Mouse (Mus musculus) ES-E14 (cell line): ENCODE measurements at regions not wholly inside any gene's neighbourhood (a gene's known extent, or its start where the extent isn't known, plus 50 kb on each side); places are given as distances from the start of the nearest gene placed in this dataset.

Source experiments
- DNase-seq: peaks from one replicate; pipeline ENCODE4 v3.0.0-alpha.2; 2013; ENCODE audit warnings: low read depth, low spot score
- H3K27ac ChIP-seq: 2 replicates; pipeline ENCODE4 v1.5.1; 2012; ENCODE audit warnings: low read depth, mild to moderate bottlenecking, low read length, moderate library complexity, mixed read lengths; ENCODE audit not compliant: poor library complexity, insufficient read depth, severe bottlenecking
- H3K36me3 ChIP-seq: 2 replicates; pipeline ENCODE4 v1.6.1; 2012; ENCODE audit warnings: mild to moderate bottlenecking, low read length, moderate library complexity, mixed read lengths; ENCODE audit not compliant: control insufficient read depth, poor library complexity, insufficient read depth, severe bottlenecking
- H3K4me1 ChIP-seq, 2 experiments: fragments of 150-350 bp in 1 of 2; sonication (generic) in 1 of 2; 2 replicates each; pipeline ENCODE4 v1.6.1; 2012; ENCODE audit warnings: low read length in 2 of 2, mild to moderate bottlenecking in 1 of 2, mixed read lengths in 1 of 2; ENCODE audit not compliant: control insufficient read depth in 2 of 2, insufficient read depth in 2 of 2, poor library complexity in 1 of 2
- H3K4me3 ChIP-seq, 2 experiments: fragments of 150-350 bp in 1 of 2; sonication (generic) in 1 of 2; 2 replicates each; pipeline ENCODE4 v1.5.1; 2012; ENCODE audit warnings: low read length in 2 of 2, low read depth in 1 of 2, mild to moderate bottlenecking in 1 of 2, mixed read lengths in 1 of 2; ENCODE audit not compliant: insufficient read depth in 1 of 2, poor library complexity in 1 of 2, severe bottlenecking in 1 of 2
- H3K9ac ChIP-seq: 2 replicates; pipeline ENCODE4 v1.6.1; 2012; ENCODE audit warnings: low read depth, mild to moderate bottlenecking, low read length, mixed read lengths; ENCODE audit not compliant: poor library complexity, insufficient read depth, severe bottlenecking
- H3K9me3 ChIP-seq: fragments of 150-350 bp; sonication (generic); 2 replicates; pipeline ENCODE4 v1.6.1; 2012; ENCODE audit warnings: low read depth, mild to moderate bottlenecking, low read length; ENCODE audit not compliant: control insufficient read depth, insufficient read depth
- CHD2 ChIP-seq: IDR thresholded peaks from 2 replicates; pipeline ENCODE4 v1.6.1; 2014; ENCODE audit warnings: mild to moderate bottlenecking, low read depth, low read length, inconsistent platforms
- HCFC1 ChIP-seq: IDR thresholded peaks from 2 replicates; pipeline ENCODE4 v1.6.1; 2012; ENCODE audit warnings: low read length, inconsistent platforms, borderline replicate concordance; ENCODE audit not compliant: insufficient read depth
- MAFK ChIP-seq: IDR thresholded peaks from 2 replicates; pipeline ENCODE4 v1.6.1; 2014; ENCODE audit warnings: mild to moderate bottlenecking, low read depth, low read length, inconsistent platforms; ENCODE audit not compliant: insufficient read depth
- ZC3H11A ChIP-seq: IDR thresholded peaks from 2 replicates; pipeline ENCODE4 v1.6.1; 2012; ENCODE audit warnings: low read depth, mild to moderate bottlenecking, inconsistent platforms, low read length, borderline replicate concordance
- ZNF384 ChIP-seq: IDR thresholded peaks from 2 replicates; pipeline ENCODE4 v1.6.1; 2012; ENCODE audit warnings: low read depth, low read length, inconsistent platforms
- in situ Hi-C, 2 experiments: fragments of 600-800 bp; cut with MboI; formaldehyde crosslinking; loops; one replicate each; pipeline ENCODE4 v1.15.1; 2025; ENCODE audit warnings: low sequenced_read_pairs in 2 of 2, inconsistent platforms in 1 of 2; ENCODE audit not compliant: unreplicated experiment in 2 of 2

DNA sequence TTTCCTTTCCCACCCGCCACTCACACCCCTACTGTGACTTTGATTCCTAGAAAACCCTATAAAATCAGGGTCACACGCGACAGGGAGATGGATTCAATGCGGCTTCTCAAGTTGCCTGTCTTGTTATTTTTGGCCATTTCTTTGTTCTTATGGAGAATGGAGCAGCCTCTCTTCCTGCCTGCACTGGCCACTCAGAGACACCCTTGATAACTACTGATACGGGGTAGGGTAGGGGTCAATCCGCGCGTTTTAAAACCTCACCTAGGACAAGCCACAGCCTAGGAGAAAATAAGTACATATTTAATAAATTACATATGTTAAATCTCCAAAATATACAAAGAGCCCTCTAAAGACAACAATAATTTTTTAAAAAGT is 309.2 kb downstream of the Matn1 start:
- no peaks in the 10 kb centered on the region for H3K9me3 ChIP-seq
- TF ChIP-seq CHD2, result no peak
- no peak for TF ChIP-seq MAFK
- no peak for TF ChIP-seq HCFC1
- TF ChIP-seq ZNF384, result no peak
- TF ChIP-seq ZC3H11A, result no peak
- no peak overlapping the region for H3K27ac ChIP-seq
- DNase-seq, result no peak
- H3K9ac ChIP-seq, result no peak overlapping the region
- in situ Hi-C loops, result loop anchor here in 1 of 2 experiments (25.0 kb wide), 1 partner anchor 584 kb away; the partner anchor contains the start of genes Mecr and Ptpru
- peak overlapping the region in 1 of 2 experiments; percentile 31; a peak in 1 of 4 replicates for H3K4me3 ChIP-seq
- H3K36me3 ChIP-seq, result no peaks in the 10 kb centered on the region
- no peaks in the 10 kb centered on the region for H3K4me1 ChIP-seq

GRCm38 (mm10) chr4:131254243-131254642 is 310.1 kb downstream of the Matn1 start:
- Histone ChIP-seq H3K4me3 (no peak overlapping the region), H3K27ac (no peak overlapping the region), H3K9me3 (no peaks in the 10 kb centered on the region), H3K4me1 (no peaks in the 10 kb centered on the region), H3K9ac (no peak overlapping the region), H3K36me3 (no peaks in the 10 kb centered on the region)
- in situ Hi-C loops, result loop anchor here in 1 of 2 experiments (25.0 kb wide), 1 partner anchor 583 kb away; the partner anchor contains the start of genes Mecr and Ptpru
- no peak for DNase-seq
- TF ChIP-seq HCFC1 (no peak), ZC3H11A (no peak), ZNF384 (no peak), MAFK (no peak), CHD2 (no peak)

- H3K27ac ChIP-seq, result no peak overlapping the region
- no peak for DNase-seq
- H3K4me1 ChIP-seq, result no peaks in the 10 kb centered on the region
Observed at GRCm38 (mm10) chr4:131254691-131255090, 310.5 kb downstream of the Matn1 start.

GRCm38 (mm10) chr4:131261236-131261635 is 317.1 kb downstream of the Matn1 start:
- H3K4me1 ChIP-seq, result no peaks in the 10 kb centered on the region
- H3K27ac ChIP-seq, result no peak overlapping the region
- in situ Hi-C loops, result loop anchor here in 1 of 2 experiments (25.0 kb wide), 1 partner anchor 576 kb away; the partner anchor contains the start of genes Mecr and Ptpru
- H3K9ac ChIP-seq, result no peak overlapping the region
- no peaks in the 10 kb centered on the region for H3K36me3 ChIP-seq
- H3K4me3 ChIP-seq, result no peak overlapping the region
- TF ChIP-seq CHD2, result no peak
- TF ChIP-seq ZNF384, result no peak
- TF ChIP-seq HCFC1, result no peak
- no peak for TF ChIP-seq MAFK
- no peak for TF ChIP-seq ZC3H11A
- no peak for DNase-seq
- H3K9me3 ChIP-seq, result no peaks in the 10 kb centered on the region

More at GRCm38 (mm10) chr4:131254691-131255090, 310.5 kb downstream of the Matn1 start:
- H3K9me3 ChIP-seq, result no peaks in the 10 kb centered on the region
- no peaks in the 10 kb centered on the region for H3K36me3 ChIP-seq
- H3K4me3 ChIP-seq, result no peak overlapping the region
- in situ Hi-C loops, result loop anchor here in 1 of 2 experiments (25.0 kb wide), 1 partner anchor 583 kb away; the partner anchor contains the start of genes Mecr and Ptpru
- no peak overlapping the region for H3K9ac ChIP-seq
- TF ChIP-seq HCFC1, result no peak
- TF ChIP-seq ZC3H11A, result no peak
- no peak for TF ChIP-seq ZNF384
- no peak for TF ChIP-seq CHD2
- no peak for TF ChIP-seq MAFK
